Mouse (Mus musculus): ENCODE results near the gene Rnf216. TPM values are rescaled to one million over a fixed set of nuclear protein-coding genes. Genes with fewer than 3 reads are reported as not detected.

Rnf216 gene
- total RNA-seq, 2 experiments from 2014 or later: 16.6 to 19.0 TPM

DNA sequence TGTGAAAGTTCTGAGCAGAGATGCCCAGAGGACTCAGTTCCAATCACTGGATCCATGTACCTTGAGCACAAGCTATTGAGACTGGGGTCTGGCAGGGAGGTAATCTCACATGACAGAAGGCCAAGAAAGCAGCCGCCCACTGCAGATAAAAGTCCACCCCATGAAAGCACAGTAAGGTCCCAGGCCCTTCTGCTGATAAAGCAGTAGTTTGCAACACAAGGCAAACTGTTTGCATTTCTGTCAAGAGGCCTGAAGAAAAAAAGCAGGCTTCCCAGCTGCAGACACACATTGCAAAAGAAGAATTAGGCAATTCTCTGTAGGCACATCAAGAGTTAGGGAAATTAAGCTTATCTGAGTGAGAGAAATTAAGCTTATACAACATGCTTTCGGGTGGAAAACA, 54.6 kb downstream of the Rnf216 start:
- intact Hi-C loops (cut with DNase I; ENCODE audit: low total_unique reads): no loop called here
- no peak for DNase-seq

DNA sequence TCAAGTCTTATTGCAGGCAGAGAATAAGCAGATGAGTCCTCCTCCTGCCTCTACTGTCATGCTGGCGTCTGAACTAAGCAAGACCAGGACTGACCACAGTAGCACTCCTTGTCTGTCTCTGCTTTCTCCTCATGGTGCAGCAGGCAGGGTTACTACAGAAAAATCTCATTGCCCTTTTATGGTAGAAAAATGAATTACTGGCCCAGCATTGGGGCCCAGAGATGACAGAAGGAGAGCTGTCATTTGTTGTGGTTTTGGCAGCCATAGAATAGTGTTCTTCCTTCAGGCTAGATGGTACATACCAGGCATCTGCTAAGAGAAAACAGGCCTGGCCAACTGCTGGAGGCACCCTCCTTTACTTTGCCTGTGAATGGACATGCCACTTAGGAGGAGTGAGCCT, 55.0 kb downstream of the Rnf216 start:
- intact Hi-C loops (cut with DNase I; ENCODE audit: low total_unique reads): no loop called here
- DNase-seq: no peak

- intact Hi-C loops (cut with DNase I; ENCODE audit: low total_unique reads): no loop called here
- peak; percentile 46 for DNase-seq
Measured at GRCm38 (mm10) chr5:143056191-143056880, 56.5 kb downstream of the Rnf216 start.

DNA sequence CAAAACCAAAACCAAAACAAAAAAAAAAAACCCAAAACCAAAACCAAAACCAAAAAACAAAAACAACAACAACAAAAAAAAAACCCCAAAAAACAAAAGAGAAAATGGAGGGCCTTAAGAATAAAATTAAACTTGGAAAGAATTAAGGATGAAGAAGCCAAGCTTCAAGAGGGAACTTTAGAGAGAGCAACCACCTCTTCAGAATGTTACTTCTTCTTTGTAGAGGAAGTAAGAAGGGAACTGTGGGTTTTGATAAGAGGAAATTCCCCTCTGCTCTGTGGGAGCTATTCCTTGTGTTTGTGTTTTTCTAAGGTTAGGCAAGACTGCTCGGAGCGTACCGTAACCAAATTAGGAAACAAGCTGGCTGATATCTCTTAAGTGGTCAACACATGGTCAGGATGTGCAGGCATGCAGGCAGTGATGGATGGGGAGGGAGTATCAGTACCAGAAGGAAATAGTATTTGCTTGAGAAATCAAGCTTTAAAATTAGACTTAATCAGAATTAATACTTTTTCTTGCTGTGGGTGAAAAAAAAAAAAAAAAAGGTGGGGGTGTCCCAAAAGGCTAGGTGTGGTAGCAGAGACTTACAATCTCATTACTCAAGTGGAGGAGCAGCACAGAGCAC, 57.2 kb downstream of the Rnf216 start:
- intact Hi-C loops (cut with DNase I; ENCODE audit: low total_unique reads): no loop called here

DNA sequence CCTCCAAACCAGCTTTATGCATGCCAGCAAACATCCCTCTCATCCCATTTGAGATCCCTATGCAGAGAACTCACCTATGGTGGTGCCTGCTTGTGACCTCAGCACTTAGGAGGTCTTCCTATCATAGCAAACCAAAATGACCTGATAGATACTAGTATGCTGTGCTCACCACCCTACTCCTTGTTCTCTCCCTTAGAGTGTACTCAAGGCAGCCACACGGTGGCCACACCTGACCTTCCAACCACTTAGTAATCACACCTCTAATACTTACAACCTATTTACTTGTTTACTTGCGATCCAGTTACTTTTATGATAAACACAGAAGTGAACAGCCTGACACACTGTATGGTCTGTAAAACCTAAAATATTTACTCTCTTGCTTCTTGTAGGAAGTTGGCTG, 58.1 kb downstream of the Rnf216 start:
- intact Hi-C loops (cut with DNase I; ENCODE audit: low total_unique reads): no loop called here
- no peak for DNase-seq

More for the DNA sequence above, 57.2 kb downstream of the Rnf216 start:
- no peak for DNase-seq

DNA sequence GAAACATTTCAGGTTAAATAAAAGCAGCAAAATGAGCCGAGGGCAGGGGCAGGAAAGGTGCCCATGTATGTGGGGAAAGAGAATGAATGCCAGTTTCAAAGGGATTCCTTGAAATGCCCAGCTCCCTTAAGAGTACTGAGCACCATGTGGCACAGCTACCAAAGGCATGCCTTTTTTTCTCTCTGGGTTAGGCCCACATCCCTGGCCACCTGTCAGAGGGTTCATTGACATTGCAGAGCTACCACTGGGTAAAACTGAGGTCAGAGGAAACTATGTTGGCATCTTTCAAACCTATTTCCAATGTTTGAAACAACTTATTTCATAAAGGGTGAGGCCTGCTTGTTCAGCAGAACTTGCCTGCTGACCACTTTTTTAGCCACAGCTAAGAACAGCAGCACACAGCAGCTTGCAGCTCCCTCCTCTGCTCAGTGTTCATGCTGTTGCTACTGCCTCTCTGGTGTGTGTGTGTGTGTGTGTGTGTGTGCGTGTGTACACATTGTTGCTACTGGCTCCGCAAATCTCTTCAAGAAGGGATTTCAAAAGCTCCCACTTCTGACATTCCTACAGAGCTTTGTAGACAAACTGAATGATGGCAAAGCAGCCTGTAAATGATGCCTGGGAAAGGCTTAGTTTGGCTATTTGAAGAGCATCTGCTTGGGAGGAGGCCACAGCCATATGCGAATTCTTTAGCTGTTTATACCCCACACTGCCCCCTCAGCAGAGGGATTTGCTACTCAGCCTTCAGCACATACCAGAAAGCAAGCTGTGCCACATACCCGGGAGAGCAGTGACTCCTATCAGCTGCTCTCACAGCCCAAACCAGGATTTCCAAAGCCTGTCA, 59.4 kb downstream of the Rnf216 start:
- intact Hi-C loops (cut with DNase I; ENCODE audit: low total_unique reads): no loop called here
- DNase-seq: no peak

- intact Hi-C loops (cut with DNase I; ENCODE audit: low total_unique reads): no loop called here
Measured at GRCm38 (mm10) chr5:143052677-143053076, 60.1 kb downstream of the Rnf216 start.

DNA sequence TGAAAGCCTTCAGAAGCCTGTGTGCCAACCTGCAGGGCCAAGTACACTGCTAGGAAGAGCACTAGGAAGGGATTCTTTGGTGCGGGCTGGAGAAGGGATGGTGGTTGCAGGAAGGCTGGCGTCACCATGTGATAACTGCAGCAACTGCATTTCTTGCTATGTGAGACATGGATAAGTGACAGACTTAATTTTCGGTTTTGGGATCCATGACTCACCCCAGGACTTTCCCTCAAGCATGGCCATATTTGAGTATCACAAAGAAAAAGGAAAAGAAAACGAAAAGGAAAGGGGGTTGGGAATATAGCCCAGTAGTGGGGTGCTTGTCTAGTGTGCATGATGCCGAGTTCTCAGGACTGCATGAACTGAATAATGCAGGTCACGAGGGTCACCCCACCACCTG, 60.9 kb downstream of the Rnf216 start:
- intact Hi-C loops (cut with DNase I; ENCODE audit: low total_unique reads): no loop called here
- no peak for DNase-seq

More at GRCm38 (mm10) chr5:143052677-143053076, 60.1 kb downstream of the Rnf216 start:
- no peak for DNase-seq

DNA sequence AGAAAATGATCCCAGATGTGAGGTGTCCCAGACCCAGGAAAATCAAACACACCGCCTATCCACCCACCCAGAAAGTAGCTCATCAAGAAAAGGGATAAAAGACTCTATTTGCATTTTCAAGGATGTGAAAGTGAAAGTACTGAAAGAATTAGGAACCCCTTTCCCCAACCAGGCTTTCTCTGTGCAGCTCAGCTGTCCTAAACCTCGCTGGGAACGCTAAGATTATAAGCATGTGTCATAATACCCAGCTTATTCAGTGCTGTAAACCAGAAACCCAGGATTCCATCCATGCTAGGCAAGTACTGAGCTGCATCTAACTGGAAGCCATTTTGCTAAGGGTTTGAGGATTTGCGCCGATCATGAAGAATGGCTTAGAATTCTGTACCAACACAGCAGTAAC, 62.5 kb downstream of the Rnf216 start:
- intact Hi-C loops (cut with DNase I; ENCODE audit: low total_unique reads): no loop called here
- DNase-seq: no peak

DNA sequence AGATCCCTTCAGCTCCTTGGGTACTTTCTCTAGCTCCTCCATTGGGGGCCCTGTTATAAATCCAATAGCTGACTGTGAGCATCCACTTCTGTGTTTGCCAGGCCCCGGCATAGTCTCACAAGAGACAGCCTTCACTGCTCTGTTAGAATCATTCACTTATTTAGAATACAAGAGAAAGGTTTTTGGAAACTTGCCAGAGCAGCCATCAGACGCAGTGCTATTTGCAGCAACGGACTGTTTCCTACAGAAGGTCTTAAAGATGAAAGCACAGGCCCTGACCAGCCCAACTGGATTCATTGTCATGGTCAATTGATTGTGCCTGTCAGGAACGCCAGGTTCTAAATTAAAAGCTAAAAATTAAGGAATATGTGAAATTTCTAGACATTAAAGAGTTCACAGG, 63.0 kb downstream of the Rnf216 start:
- no peak for DNase-seq
- intact Hi-C loops (cut with DNase I; ENCODE audit: low total_unique reads): no loop called here

DNA sequence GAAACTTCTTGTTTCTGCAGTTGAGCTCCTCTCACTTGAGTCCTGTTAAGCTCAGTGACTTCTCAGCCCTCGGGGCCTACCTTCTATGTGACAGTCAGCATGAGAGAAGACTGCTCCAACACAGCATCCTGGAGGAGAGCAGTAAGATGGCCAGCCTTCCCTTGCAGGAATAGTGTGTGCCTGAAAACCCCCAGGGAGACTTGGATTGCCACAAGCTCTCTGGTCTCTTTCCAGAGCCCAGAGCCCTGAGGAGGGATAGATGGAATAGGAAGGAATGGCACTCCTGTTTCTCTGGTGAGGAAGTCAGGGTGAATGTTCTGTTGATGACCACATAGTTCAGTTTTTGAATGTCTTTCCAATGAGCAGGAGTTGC, 63.8 kb downstream of the Rnf216 start:
- intact Hi-C loops (cut with DNase I; ENCODE audit: low total_unique reads): no loop called here
- no peak for DNase-seq

DNA sequence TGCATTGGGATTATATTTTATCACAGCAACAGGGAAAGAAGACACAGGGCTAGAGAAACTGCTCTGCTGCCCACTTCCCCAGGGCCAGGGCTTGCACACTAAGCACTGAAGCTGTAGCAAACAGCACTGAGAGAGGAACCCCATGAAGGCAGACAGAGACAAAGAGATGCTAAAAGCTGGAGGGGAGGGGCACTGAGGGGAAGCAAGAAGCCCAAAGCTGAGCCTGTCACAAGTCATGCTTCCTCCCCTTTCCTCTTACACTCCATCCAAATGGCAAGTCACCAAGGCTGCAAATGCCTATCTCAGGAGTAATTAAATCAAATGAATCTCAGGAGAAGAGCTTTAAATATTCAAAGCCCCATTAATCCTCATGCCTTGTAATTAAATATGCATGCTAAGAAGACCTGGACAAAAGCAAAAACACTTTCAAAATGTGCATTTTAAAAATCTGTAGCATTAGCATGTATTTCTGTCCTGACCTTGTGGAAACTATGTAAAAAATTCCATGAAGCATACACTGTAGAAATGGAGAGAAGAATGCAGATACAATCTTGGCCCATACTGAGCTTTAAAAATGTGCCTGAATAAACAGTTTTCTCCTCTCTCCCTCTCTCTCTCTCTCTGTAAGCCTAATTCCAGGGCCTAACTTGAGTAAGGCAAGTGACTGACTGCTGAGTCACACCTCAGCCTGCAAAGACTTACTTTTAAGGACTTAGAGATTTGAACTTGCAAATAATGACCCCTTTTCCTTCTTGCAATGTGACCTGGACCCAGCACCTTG, 64.4 kb downstream of the Rnf216 start:
- no peak for DNase-seq
- intact Hi-C loops (cut with DNase I; ENCODE audit: low total_unique reads): no loop called here

DNA sequence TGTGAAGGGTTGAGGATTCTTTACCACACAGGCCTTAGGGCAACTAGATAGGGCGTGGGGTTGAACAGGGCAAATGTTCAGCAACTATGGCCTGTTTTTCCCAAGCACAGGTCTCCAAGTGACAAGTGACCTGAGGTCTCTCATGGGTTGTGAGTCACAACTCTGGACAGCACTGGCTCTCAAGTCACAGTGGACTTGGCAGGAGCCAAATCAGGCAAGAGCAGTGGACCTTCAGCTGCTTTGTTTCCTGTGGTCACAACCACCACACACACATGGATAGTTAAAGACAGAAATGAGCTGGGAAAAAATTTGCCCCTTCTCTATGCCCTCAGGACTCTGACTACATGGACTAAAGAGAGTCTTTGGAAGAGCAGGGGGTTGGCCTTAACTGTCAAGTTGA, 65.2 kb downstream of the Rnf216 start:
- DNase-seq: no peak
- intact Hi-C loops (cut with DNase I; ENCODE audit: low total_unique reads): no loop called here

DNA sequence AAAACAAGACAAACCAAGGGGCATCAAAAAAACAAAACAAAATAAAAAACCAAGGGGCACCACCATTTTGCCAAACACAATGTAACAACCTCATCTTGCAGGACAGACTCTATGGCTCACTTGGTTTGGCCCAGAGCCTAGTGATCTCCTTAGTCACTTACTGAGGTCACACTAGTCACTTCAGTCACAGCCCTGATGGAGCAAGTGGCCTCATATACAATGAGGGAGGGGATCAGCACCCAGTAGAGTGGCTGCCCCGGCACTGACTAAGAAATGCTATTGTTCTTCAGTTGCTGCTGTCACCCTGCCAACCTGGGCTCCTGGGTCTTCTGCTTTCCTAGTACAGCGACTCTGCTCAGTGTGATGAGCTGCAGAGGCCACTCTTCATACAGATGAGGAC, 68.9 kb downstream of the Rnf216 start:
- no peak for DNase-seq
- intact Hi-C loops (cut with DNase I; ENCODE audit: low total_unique reads): no loop called here

- no peak for DNase-seq
- intact Hi-C loops (cut with DNase I; ENCODE audit: low total_unique reads): no loop called here
Measured at GRCm38 (mm10) chr5:143043285-143043684, 69.5 kb downstream of the Rnf216 start.

GRCm38 (mm10) chr5:143038794-143039193, 74.0 kb downstream of the Rnf216 start:
- intact Hi-C loops (cut with DNase I; ENCODE audit: low total_unique reads): loop anchor here (5.0 kb wide), 1 partner anchor 161 kb away; no protein-coding TSS in a partner anchor
- no peak for DNase-seq

GRCm38 (mm10) chr5:143037201-143037600, 75.6 kb downstream of the Rnf216 start:
- no peak for DNase-seq
- intact Hi-C loops (cut with DNase I; ENCODE audit: low total_unique reads): loop anchor here (5.0 kb wide), 1 partner anchor 160 kb away; no protein-coding TSS in a partner anchor

- intact Hi-C loops (cut with DNase I; ENCODE audit: low total_unique reads): loop anchor here (5.0 kb wide), 1 partner anchor 159 kb away; no protein-coding TSS in a partner anchor
Measured at GRCm38 (mm10) chr5:143036052-143036451, 76.7 kb downstream of the Rnf216 start.

DNA sequence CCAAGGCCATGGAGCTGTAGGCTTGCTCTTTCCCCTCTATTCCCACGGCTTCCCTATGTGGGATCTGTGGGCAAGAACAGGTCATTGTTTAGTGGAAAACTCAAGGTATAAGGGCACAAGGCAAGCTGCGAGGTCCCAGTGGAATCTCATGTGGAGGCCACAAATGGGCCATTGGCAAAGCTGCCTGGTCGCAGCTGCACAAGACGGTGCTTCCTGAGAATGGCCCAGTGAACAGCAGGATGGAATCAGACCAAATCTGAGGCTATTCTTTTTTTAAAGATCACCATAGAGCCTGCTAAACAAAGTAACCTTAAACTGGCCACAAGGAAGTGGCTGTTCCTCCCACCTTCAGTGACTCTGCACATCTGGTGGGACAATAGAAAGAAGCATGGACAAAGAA, 77.5 kb downstream of the Rnf216 start:
- intact Hi-C loops (cut with DNase I; ENCODE audit: low total_unique reads): loop anchor here (2.0 to 5.0 kb wide), 2 partner anchors 96 to 158 kb away; no protein-coding TSS in a partner anchor
- peak; percentile 22 for DNase-seq

More at GRCm38 (mm10) chr5:143036052-143036451, 76.7 kb downstream of the Rnf216 start:
- DNase-seq: no peak
